ENCODE assay signal across 9 mouse cellular contexts in the genomic region with DNA sequence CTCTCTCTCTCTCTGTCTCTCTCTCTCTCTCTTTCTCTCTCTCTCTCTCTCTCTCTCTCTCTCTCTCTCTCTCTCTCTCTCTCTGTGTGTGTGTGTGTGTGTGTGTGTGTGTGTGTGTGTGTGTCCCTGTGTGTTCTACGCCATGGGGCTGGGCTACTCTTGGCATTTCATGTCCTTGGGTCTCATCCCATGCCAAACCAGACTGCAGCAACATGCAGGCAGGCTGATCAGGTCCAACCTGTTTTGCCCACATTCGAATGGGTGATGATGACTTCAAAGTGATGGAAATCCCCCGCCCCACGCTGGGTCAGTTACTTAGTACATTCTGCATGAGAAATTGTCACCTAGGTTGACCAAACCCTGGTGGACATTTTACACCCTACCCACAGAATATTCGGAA. TPM values are rescaled to one million over a fixed set of nuclear protein-coding genes. Genes with fewer than 3 reads are reported as not detected.
DNase-seq lines count a peak whose midpoint lies in the region; ATAC-seq lines count a peak whose summit lies in the region.
"Not testable (repeated sequence)": the region's sequence is repeated elsewhere in the genome, so short reads cannot be mapped to it uniquely, and the experiment has no call there.
"Had no signal": no experiment of that assay in that cellular context is flagged by ENCODE, and none has a peak within 500 bp of the region (broad histone marks: within the 10 kb centered on the region; RNA-seq: fewer than 3 reads in every experiment).

No protein-coding gene starts in this region.

- not testable (repeated sequence) for H3K36me3 ChIP-seq in embryonic facial prominence, embryonic 14.5 days (ENCODE audit: control insufficient read depth, insufficient read depth, low read length); forebrain, embryonic 15.5 days; hindbrain, embryonic 13.5 days; midbrain, embryonic 15.5 days (replicated peaks); neural tube, embryonic 14.5 days (ENCODE audit: control insufficient read depth, insufficient read depth, low read length)

- H3K27ac ChIP-seq in embryonic facial prominence, embryonic 14.5 days (replicated peaks; ENCODE audit: low read depth, low read length); forebrain, embryonic 15.5 days (replicated peaks); hindbrain, embryonic 13.5 days; neural tube, embryonic 14.5 days (ENCODE audit: low read depth, low read length): not testable (repeated sequence)
- 0 out of 2 replicates have a peak overlapping the region, but pooled peaks have one; percentile 34 for H3K27ac ChIP-seq in midbrain, embryonic 15.5 days

- ATAC-seq in embryonic facial prominence, embryonic 14.5 days (ENCODE audit: low read depth) = peak; percentile 54; the same call in 1 of the 2 replicates
- 0 out of 2 replicates have a peak, but pooled peaks have one; percentile 46 for ATAC-seq in forebrain, embryonic 15.5 days (replicated peaks)
- ATAC-seq in hindbrain, embryonic 13.5 days (ENCODE audit: low FRiP score); midbrain, embryonic 15.5 days (replicated peaks); neural tube, embryonic 14.5 days (ENCODE audit: low read depth): not testable (repeated sequence)

- H3K4me3 ChIP-seq in embryonic facial prominence, embryonic 14.5 days (ENCODE audit: low read depth, low read length) = not testable (repeated sequence)
- peak overlapping the region; percentile 52 for H3K4me3 ChIP-seq in forebrain, embryonic 15.5 days
- H3K4me3 ChIP-seq in hindbrain, embryonic 13.5 days = peak overlapping the region; percentile 48
- H3K4me3 ChIP-seq in midbrain, embryonic 15.5 days = peak overlapping the region; percentile 50; the same call in 1 of the 2 replicates
- H3K4me3 ChIP-seq in neural tube, embryonic 14.5 days (ENCODE audit: low read depth, low read length) = 0 out of 2 replicates have a peak overlapping the region, but pooled peaks have one; percentile 42

- not testable (repeated sequence) for H3K9ac ChIP-seq in embryonic facial prominence, embryonic 14.5 days (ENCODE audit: low read depth, low read length); forebrain, embryonic 15.5 days (replicated peaks); hindbrain, embryonic 13.5 days; midbrain, embryonic 15.5 days; neural tube, embryonic 14.5 days (replicated peaks; ENCODE audit: low read depth, low read length)

- H3K4me1 ChIP-seq in embryonic facial prominence, embryonic 14.5 days (ENCODE audit: control insufficient read depth, insufficient read depth, low read length); forebrain, embryonic 15.5 days; hindbrain, embryonic 13.5 days (replicated peaks); midbrain, embryonic 15.5 days; neural tube, embryonic 14.5 days (ENCODE audit: control insufficient read depth, insufficient read depth, low read length): not testable (repeated sequence)

- H3K27me3 ChIP-seq in embryonic facial prominence, embryonic 14.5 days (replicated peaks; ENCODE audit: control insufficient read depth, insufficient read depth, low read length) = peaks cover 13% of the 10 kb centered on the region
- H3K27me3 ChIP-seq in forebrain, embryonic 15.5 days; hindbrain, embryonic 13.5 days; midbrain, embryonic 15.5 days (replicated peaks); neural tube, embryonic 14.5 days (ENCODE audit: control insufficient read depth, insufficient read depth, low read length): not testable (repeated sequence)

- intact Hi-C loops in left cerebral cortex, postnatal 4 days (cut with DNase I) = not testable (repeated sequence)

- not testable (repeated sequence) for H3K9me3 ChIP-seq in embryonic facial prominence, embryonic 14.5 days (ENCODE audit: control insufficient read depth, low read length); forebrain, embryonic 15.5 days; hindbrain, embryonic 13.5 days; midbrain, embryonic 15.5 days; neural tube, embryonic 14.5 days (ENCODE audit: control insufficient read depth, low read length)

- peak; percentile 9 to 22 for DNase-seq in cerebellum, postnatal 10 days
- peak; percentile 27 for DNase-seq in embryonic facial prominence, embryonic 14.5 days (ENCODE audit: low spot score)
- DNase-seq in left cerebral cortex, postnatal 4 days = peak; percentile 1

- WGBS in embryonic facial prominence, embryonic 14.5 days = 57% methylated on average over 5 of the region's 5 CpGs
- 40% methylated on average over 5 of the region's 5 CpGs for WGBS in forebrain, embryonic 15.5 days
- 68% methylated on average over 4 of the region's 5 CpGs for WGBS in hindbrain, embryonic 13.5 days
- 59% methylated on average over 5 of the region's 5 CpGs for WGBS in midbrain, embryonic 15.5 days
- 72% methylated on average over 5 of the region's 5 CpGs for WGBS in neural tube, embryonic 14.5 days

- H3K4me2 ChIP-seq in embryonic facial prominence, embryonic 14.5 days (ENCODE audit: low read depth, low read length) = not testable (repeated sequence)
- peak overlapping the region; percentile 52 for H3K4me2 ChIP-seq in forebrain, embryonic 15.5 days (replicated peaks)
- H3K4me2 ChIP-seq in hindbrain, embryonic 13.5 days = peak overlapping the region; percentile 54
- H3K4me2 ChIP-seq in midbrain, embryonic 15.5 days = peak overlapping the region; percentile 49
- H3K4me2 ChIP-seq in neural tube, embryonic 14.5 days (ENCODE audit: low read depth, low read length) = peak overlapping the region; percentile 46

RNA-seq across cellular contexts. Expression of a gene that starts 1.1 kb away (rescaled TPM):
- polyA plus RNA-seq in embryonic facial prominence, embryonic 14.5 days (2014; fragmentation: Nextera tagmentation; extraction: Ambion mirVana) = 24.3 and 29.2 TPM in 2 replicates
- 146 and 162 TPM in 2 replicates for polyA plus RNA-seq in forebrain, embryonic 15.5 days (2015; fragmentation: Nextera tagmentation; extraction: Ambion mirVana)
- 144 and 156 TPM in 2 replicates for polyA plus RNA-seq in hindbrain, embryonic 13.5 days (2015; fragmentation: Nextera tagmentation; extraction: Ambion mirVana)
- total RNA-seq in left cerebral cortex, postnatal 4 days (2021) = 100 to 1,000 TPM; 192 to 208 TPM
- polyA plus RNA-seq in midbrain, embryonic 15.5 days (2015; fragmentation: Nextera tagmentation; extraction: Ambion mirVana) = 237 and 255 TPM in 2 replicates
- 246 and 300 TPM in 2 replicates for polyA plus RNA-seq in neural tube, embryonic 14.5 days (2014; fragmentation: Nextera tagmentation; extraction: Ambion mirVana)
- total RNA-seq: megakaryocyte-erythroid progenitor cell, adult 5-6 weeks had no signal
- polyA plus RNA-seq: CD4-positive, CD25-positive, alpha-beta regulatory T cell, adult 4 months had no signal
